Mouse (Mus musculus): ENCODE results near the gene Castor1. TPM values are rescaled to one million over a fixed set of nuclear protein-coding genes. Genes with fewer than 3 reads are reported as not detected.
A peak's percentile ranks its signal among the peaks of the same experiment; 100 is the strongest.

The Castor1 gene
- polyA plus RNA-seq, 1 experiment from 2014 or later = 6.7 TPM

- WGBS = 1% methylated on average over 61 of the region's 61 CpGs
- Histone ChIP-seq H3K4me1 (replicated peaks) (peaks cover 47% of the 10 kb centered on the region), H3K4me2 (peak overlapping the region; percentile 90), H3K9ac (peak overlapping the region; percentile 56), H3K4me3 (peak overlapping the region; percentile 67), H3K9me3 (replicated peaks) (no peaks in the 10 kb centered on the region), H3K27me3 (peaks cover 64% of the 10 kb centered on the region), H3K27ac (peak overlapping the region; percentile 2; the same call in 1 of the 2 replicates), H3K36me3 (no peaks in the 10 kb centered on the region)
- ATAC-seq (replicated peaks; ENCODE audit: insufficient number of reproducible peaks, insufficient read depth, low FRiP score, low read depth) = peak; percentile 56
Observed at GRCm38 (mm10) chr11:4266271-4267201, 48.5 kb downstream of the Castor1 start.

DNA sequence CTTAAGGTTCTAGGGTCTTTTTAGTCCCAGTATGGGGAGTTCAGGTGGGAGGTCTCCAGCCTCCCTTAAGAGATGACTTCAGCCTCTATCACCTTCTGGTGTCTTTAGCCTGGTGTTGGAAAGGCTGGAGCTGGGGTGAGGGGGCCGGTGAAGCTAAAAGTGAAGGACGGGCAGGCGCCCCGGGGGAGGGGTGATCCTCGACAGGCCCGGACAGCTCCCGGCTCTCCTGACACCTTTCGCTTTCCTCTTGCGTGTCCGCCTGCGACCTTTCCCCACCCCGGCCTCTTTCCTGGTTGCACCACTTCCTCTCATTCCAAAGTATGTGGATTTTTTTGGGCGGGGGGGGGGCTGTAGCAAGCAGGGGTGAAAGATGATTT lies 49.2 kb downstream of the Castor1 start:
- Histone ChIP-seq H3K27me3 (peaks cover 67% of the 10 kb centered on the region), H3K9ac (peak overlapping the region; percentile 56), H3K4me1 (replicated peaks) (peaks cover 46% of the 10 kb centered on the region), H3K27ac (no peak overlapping the region), H3K4me2 (peak overlapping the region; percentile 90), H3K9me3 (replicated peaks) (no peaks in the 10 kb centered on the region), H3K4me3 (peak overlapping the region; percentile 67), H3K36me3 (no peaks in the 10 kb centered on the region)
- ATAC-seq (replicated peaks; ENCODE audit: insufficient number of reproducible peaks, insufficient read depth, low FRiP score, low read depth) = no peak
- 5% methylated on average over 13 of the region's 13 CpGs for WGBS

- Histone ChIP-seq H3K9ac (no peak overlapping the region), H3K27ac (no peak overlapping the region)
Observed at GRCm38 (mm10) chr11:4268500-4268899, 50.5 kb downstream of the Castor1 start.

GRCm38 (mm10) chr11:4270744-4271459 lies 52.9 kb downstream of the Castor1 start:
- Histone ChIP-seq H3K4me3 (no peak overlapping the region), H3K27me3 (peaks cover 45% of the 10 kb centered on the region), H3K4me2 (no peak overlapping the region), H3K9me3 (replicated peaks) (no peaks in the 10 kb centered on the region), H3K36me3 (no peaks in the 10 kb centered on the region), H3K4me1 (replicated peaks) (peaks cover 25% of the 10 kb centered on the region), H3K27ac (no peak overlapping the region), H3K9ac (no peak overlapping the region; the same call in 1 of the 2 replicates)
- no peak for ATAC-seq (replicated peaks; ENCODE audit: insufficient number of reproducible peaks, insufficient read depth, low FRiP score, low read depth)
- WGBS = 39% methylated on average over 20 of the region's 20 CpGs

More at GRCm38 (mm10) chr11:4268500-4268899, 50.5 kb downstream of the Castor1 start:
- WGBS = 79% methylated on average over 6 of the region's 6 CpGs
- H3K4me1 ChIP-seq (replicated peaks) = peaks cover 35% of the 10 kb centered on the region
- no peak for ATAC-seq (replicated peaks; ENCODE audit: insufficient number of reproducible peaks, insufficient read depth, low FRiP score, low read depth)
- no peaks in the 10 kb centered on the region for H3K9me3 ChIP-seq (replicated peaks)
- no peaks in the 10 kb centered on the region for H3K36me3 ChIP-seq
- H3K4me2 ChIP-seq = no peak overlapping the region
- peaks cover 69% of the 10 kb centered on the region for H3K27me3 ChIP-seq
- H3K4me3 ChIP-seq = no peak overlapping the region

- Histone ChIP-seq H3K9ac (no peak overlapping the region), H3K36me3 (no peaks in the 10 kb centered on the region), H3K4me2 (no peak overlapping the region), H3K27me3 (peaks cover 42% of the 10 kb centered on the region), H3K4me1 (replicated peaks) (peaks cover 27% of the 10 kb centered on the region), H3K27ac (no peak overlapping the region), H3K9me3 (replicated peaks) (no peaks in the 10 kb centered on the region), H3K4me3 (no peak overlapping the region)
- no peak for ATAC-seq (replicated peaks; ENCODE audit: insufficient number of reproducible peaks, insufficient read depth, low FRiP score, low read depth)
- 75% methylated on average over 11 of the region's 11 CpGs for WGBS
Observed at GRCm38 (mm10) chr11:4271544-4271943, 53.5 kb downstream of the Castor1 start.

Other genes with a start within 250 kb of the Castor1 start
- gene 4930556J24Rik, start 241.4 kb upstream of the Castor1 start, polyA plus RNA-seq (2015; fragmentation: Nextera tagmentation; extraction: Ambion mirVana) = not detected in 2 replicates
- 0.44 and 1.9 TPM in 2 replicates for gene Gal3st1, start 234.6 kb upstream of the Castor1 start, polyA plus RNA-seq (2015; fragmentation: Nextera tagmentation; extraction: Ambion mirVana)
- gene Sec14l4, start 186.8 kb upstream of the Castor1 start, polyA plus RNA-seq (2015; fragmentation: Nextera tagmentation; extraction: Ambion mirVana) = 0.50 and 0.79 TPM in 2 replicates
- 0.72 and 0.93 TPM in 2 replicates for gene Sec14l3, start 153.4 kb upstream of the Castor1 start, polyA plus RNA-seq (2015; fragmentation: Nextera tagmentation; extraction: Ambion mirVana)
- 32.1 and 32.8 TPM in 2 replicates for gene Mtfp1, start 122.8 kb upstream of the Castor1 start, polyA plus RNA-seq (2015; fragmentation: Nextera tagmentation; extraction: Ambion mirVana)
- 0.78 and 1.5 TPM in 2 replicates for gene Sec14l2, start 94.8 kb upstream of the Castor1 start, polyA plus RNA-seq (2015; fragmentation: Nextera tagmentation; extraction: Ambion mirVana)
- 16.1 and 21.1 TPM in 2 replicates for gene Rnf215, start 83.0 kb upstream of the Castor1 start, polyA plus RNA-seq (2015; fragmentation: Nextera tagmentation; extraction: Ambion mirVana)
- 4.4 and 5.5 TPM in 2 replicates for gene Ccdc157, start 57.9 kb upstream of the Castor1 start, polyA plus RNA-seq (2015; fragmentation: Nextera tagmentation; extraction: Ambion mirVana)
- 27.0 and 32.8 TPM in 2 replicates for gene Sf3a1, start 57.9 kb upstream of the Castor1 start, polyA plus RNA-seq (2015; fragmentation: Nextera tagmentation; extraction: Ambion mirVana)
- 13.9 and 21.6 TPM in 2 replicates for gene Tbc1d10a, start 31.4 kb upstream of the Castor1 start, polyA plus RNA-seq (2015; fragmentation: Nextera tagmentation; extraction: Ambion mirVana)
- 0.09 and 0.33 TPM in 2 replicates for gene Osm, start 18.2 kb downstream of the Castor1 start, polyA plus RNA-seq (2015; fragmentation: Nextera tagmentation; extraction: Ambion mirVana)
- 0.23 and 0.55 TPM in 2 replicates for gene Lif, start 39.3 kb downstream of the Castor1 start, polyA plus RNA-seq (2015; fragmentation: Nextera tagmentation; extraction: Ambion mirVana)
- 0.06 and 0.32 TPM in 2 replicates for gene Hormad2, start 222.9 kb downstream of the Castor1 start, polyA plus RNA-seq (2015; fragmentation: Nextera tagmentation; extraction: Ambion mirVana)

Measured in heart, embryonic 15.5 days (tissue).